Mouse (Mus musculus) telencephalon, adult 2 months (tissue): ENCODE measurements around the gene Ppme1.

Source experiments
- DNase-seq: peaks from one replicate; pipeline ENCODE4 v3.0.0-alpha.2; 2011; ENCODE audit warnings: low read depth, low spot score

The Ppme1 gene

GRCm38 (mm10) chr7:100327514-100327913, 44.6 kb downstream of the Ppme1 start:
- DNase-seq, result no peak

GRCm38 (mm10) chr7:100325482-100325881, 46.6 kb downstream of the Ppme1 start:
- DNase-seq, result no peak

GRCm38 (mm10) chr7:100323721-100324120, 48.4 kb downstream of the Ppme1 start:
- no peak for DNase-seq

- no peak for DNase-seq
Observed at GRCm38 (mm10) chr7:100317534-100317933, 54.6 kb downstream of the Ppme1 start.

- no peak for DNase-seq
Observed at GRCm38 (mm10) chr7:100316924-100317323, 55.2 kb downstream of the Ppme1 start.

GRCm38 (mm10) chr7:100312716-100313115, 59.4 kb downstream of the Ppme1 start:
- no peak for DNase-seq

- DNase-seq, result no peak
Observed at GRCm38 (mm10) chr7:100310290-100310689, 61.8 kb downstream of the Ppme1 start.

- no peak for DNase-seq
Observed at GRCm38 (mm10) chr7:100309679-100310078, 62.4 kb downstream of the Ppme1 start.

- DNase-seq, result peak; percentile 46
Observed at GRCm38 (mm10) chr7:100309216-100309615, 62.9 kb downstream of the Ppme1 start.

GRCm38 (mm10) chr7:100307872-100308653, 64.0 kb downstream of the Ppme1 start:
- peak; percentile 73 for DNase-seq

GRCm38 (mm10) chr7:100305894-100306293, 66.2 kb downstream of the Ppme1 start:
- no peak for DNase-seq

- peak; percentile 92 for DNase-seq
Observed at GRCm38 (mm10) chr7:100302316-100302715, 69.8 kb downstream of the Ppme1 start.

GRCm38 (mm10) chr7:100301390-100301789, 70.7 kb downstream of the Ppme1 start:
- DNase-seq, result no peak

GRCm38 (mm10) chr7:100298861-100299510, 73.1 kb downstream of the Ppme1 start:
- no peak for DNase-seq

- DNase-seq, result no peak
Observed at GRCm38 (mm10) chr7:100296699-100297098, 75.4 kb downstream of the Ppme1 start.

- DNase-seq, result peak; percentile 56
Observed at GRCm38 (mm10) chr7:100295745-100296144, 76.4 kb downstream of the Ppme1 start.

- DNase-seq, result no peak
Observed at GRCm38 (mm10) chr7:100293546-100293945, 78.6 kb downstream of the Ppme1 start.

- DNase-seq, result no peak
Observed at GRCm38 (mm10) chr7:100288622-100289021, 83.5 kb downstream of the Ppme1 start.

- no peak for DNase-seq
Observed at GRCm38 (mm10) chr7:100287748-100288578, 84.1 kb downstream of the Ppme1 start.

- no peak for DNase-seq
Observed at GRCm38 (mm10) chr7:100285383-100285782, 86.7 kb downstream of the Ppme1 start, which contains the start of gene P4ha3. TSS of gene P4ha3 (plus strand) at chr7:100285520.

GRCm38 (mm10) chr7:100283298-100283697, 88.8 kb downstream of the Ppme1 start:
- peak; percentile 55 for DNase-seq

GRCm38 (mm10) chr7:100281596-100281995, 90.5 kb downstream of the Ppme1 start:
- DNase-seq, result no peak
